ENCODE assay signal across 11 mouse cellular contexts in the genomic region with DNA sequence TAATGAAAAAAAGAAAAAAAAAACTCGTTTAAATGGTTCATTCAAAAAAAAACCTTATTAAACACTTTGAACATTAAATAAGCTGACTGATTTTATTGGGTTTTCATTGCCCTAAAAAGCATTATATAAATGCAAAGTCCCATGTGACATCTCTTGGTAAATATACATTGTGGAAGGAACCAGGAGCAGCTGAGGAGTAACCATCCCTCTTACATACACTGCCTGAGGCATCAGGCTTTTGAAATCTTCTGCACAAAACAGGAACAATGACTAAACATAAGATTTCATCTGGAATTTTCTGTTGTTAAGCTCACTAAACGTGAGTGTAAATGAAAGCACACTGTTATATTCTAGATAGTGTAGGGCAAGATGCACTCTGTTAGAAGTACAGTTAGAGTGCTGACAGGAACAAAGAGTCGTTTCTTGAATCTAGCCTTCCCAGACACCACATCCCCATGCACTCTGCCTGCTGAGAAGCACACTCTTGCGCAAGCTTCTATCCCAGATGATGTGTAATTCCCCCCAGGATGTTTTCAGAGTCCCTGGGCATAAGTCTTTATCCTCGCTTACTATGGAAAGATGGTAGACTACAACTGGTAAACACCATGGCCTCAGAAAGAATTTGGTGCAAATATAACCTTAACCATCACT.
"Had no signal": no experiment of that assay in that cellular context is flagged by ENCODE, and none has a peak within 500 bp of the region (broad histone marks: within the 10 kb centered on the region; RNA-seq: fewer than 3 reads in every experiment).

No protein-coding gene starts in this region.

- H3K4me3 ChIP-seq: limb, embryonic 13.5 days; midbrain, embryonic 13.5 days; stomach, embryonic 15.5 days had no signal

- H3K4me2 ChIP-seq: limb, embryonic 13.5 days; midbrain, embryonic 13.5 days; stomach, embryonic 15.5 days had no signal

- H3K9me3 ChIP-seq: limb, embryonic 13.5 days; midbrain, embryonic 13.5 days; stomach, embryonic 15.5 days had no signal

- H3K27me3 ChIP-seq: limb, embryonic 13.5 days; midbrain, embryonic 13.5 days; stomach, embryonic 15.5 days had no signal

- H3K9ac ChIP-seq: limb, embryonic 13.5 days; liver, embryonic 14.5 days; midbrain, embryonic 13.5 days; stomach, embryonic 15.5 days had no signal

- DNase-seq: kidney, adult 9 months; kidney, postnatal 36 days; left cerebral cortex, postnatal 4 days; lung, adult 18-20 months; right cerebral cortex, postnatal 14 days; thymus, postnatal 4 days had no signal

- H3K36me3 ChIP-seq: limb, embryonic 13.5 days; midbrain, embryonic 13.5 days; stomach, embryonic 15.5 days had no signal

- H3K27ac ChIP-seq: kidney, postnatal 0 days; limb, embryonic 13.5 days; liver, embryonic 14.5 days; midbrain, embryonic 13.5 days; stomach, embryonic 15.5 days had no signal

- H3K4me1 ChIP-seq: limb, embryonic 13.5 days; stomach, embryonic 15.5 days had no signal

- ATAC-seq: midbrain, embryonic 13.5 days had no signal
